Mouse (Mus musculus) adrenal gland, postnatal 10 days (tissue): ENCODE data around the gene Adgrl3. TPM values are rescaled to one million over a fixed set of nuclear protein-coding genes. Genes with fewer than 3 reads are reported as not detected.

Experiments
- DNase-seq: peaks from one replicate; pipeline ENCODE4 v3.0.0; 2021; ENCODE audit warnings: mixed read lengths
- total RNA-seq, 2 experiments: library from RNA; stranded (reverse); gene quantifications; 2 replicates each; pipeline ENCODE4 v1.2.3; 2021

The Adgrl3 gene
- total RNA-seq, 2 experiments from 2014 or later, result 8.8 to 17.0 TPM

- DNase-seq, result peak; percentile 65
Measured at GRCm38 (mm10) chr5:81566577-81566976, 546.6 kb downstream of the Adgrl3 start.

GRCm38 (mm10) chr5:81568743-81569142 lies 548.8 kb downstream of the Adgrl3 start:
- peak; percentile 51 for DNase-seq

DNA sequence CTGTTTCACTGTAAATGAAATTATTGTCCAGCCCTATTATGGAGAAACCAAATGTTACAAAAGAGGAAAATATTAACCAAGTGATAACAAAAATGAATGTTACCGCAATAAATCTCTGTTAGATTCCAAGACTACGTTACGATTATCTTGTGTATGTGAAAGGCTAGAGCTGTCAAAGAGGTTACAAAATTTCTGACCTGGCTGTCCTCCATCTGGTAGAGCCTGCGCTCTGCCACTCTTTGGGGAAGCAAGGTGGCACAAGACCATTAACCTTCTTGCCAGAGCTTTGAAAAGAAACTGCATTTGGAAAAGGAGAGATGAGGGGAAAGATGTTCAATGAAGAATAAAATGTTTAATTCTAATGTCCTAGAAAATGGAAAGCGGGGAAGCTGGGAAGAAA lies 562.9 kb downstream of the Adgrl3 start:
- DNase-seq, result peak; percentile 48

DNA sequence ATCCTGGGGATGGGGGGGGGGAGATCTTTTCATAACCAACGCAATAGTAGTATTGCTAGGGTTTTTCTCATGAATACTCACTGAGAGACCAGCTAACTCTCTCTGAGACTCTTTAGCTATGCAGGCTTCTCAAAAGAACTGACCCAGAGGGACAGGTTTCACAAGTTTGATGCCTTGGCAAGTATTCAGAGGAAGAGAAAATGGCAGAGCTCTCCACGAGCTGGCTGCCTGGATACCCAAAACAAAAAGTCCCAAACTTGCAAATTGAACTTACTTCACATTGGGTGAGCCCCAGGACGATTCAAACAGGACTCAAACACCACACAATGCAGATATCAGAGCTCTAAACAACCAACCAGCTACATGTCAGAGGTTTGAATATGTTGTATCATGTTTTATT lies 563.5 kb downstream of the Adgrl3 start:
- DNase-seq, result peak; percentile 34

- DNase-seq, result no peak
Measured at GRCm38 (mm10) chr5:81584945-81585344, 565.0 kb downstream of the Adgrl3 start.

GRCm38 (mm10) chr5:81590005-81590694 lies 570.2 kb downstream of the Adgrl3 start:
- DNase-seq, result no peak

- DNase-seq, result no peak
Measured at GRCm38 (mm10) chr5:81591481-81591880, 571.5 kb downstream of the Adgrl3 start.

- no peak for DNase-seq
Measured at GRCm38 (mm10) chr5:81593396-81593995, 573.6 kb downstream of the Adgrl3 start.

- no peak for DNase-seq
Measured at GRCm38 (mm10) chr5:81598041-81598440, 578.1 kb downstream of the Adgrl3 start.

DNA sequence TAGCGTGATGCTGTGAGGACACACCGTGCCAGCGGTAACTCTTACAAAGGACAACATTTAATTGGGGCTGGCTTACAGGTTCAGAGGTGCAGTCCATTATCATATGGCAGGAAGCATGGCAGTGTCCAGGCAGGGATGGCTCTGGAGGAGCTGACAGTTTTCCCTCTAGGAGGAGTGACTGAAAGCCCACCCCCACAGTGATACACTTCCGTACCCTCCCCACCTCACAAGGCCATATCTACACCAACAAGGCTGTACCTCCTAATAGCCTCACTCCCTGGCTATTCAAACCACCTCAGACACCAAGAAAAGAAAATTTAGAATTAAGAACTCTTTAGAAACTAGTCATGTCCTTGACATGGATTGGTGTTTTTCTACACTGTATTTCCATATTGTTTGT lies 583.0 kb downstream of the Adgrl3 start:
- no peak for DNase-seq

DNA sequence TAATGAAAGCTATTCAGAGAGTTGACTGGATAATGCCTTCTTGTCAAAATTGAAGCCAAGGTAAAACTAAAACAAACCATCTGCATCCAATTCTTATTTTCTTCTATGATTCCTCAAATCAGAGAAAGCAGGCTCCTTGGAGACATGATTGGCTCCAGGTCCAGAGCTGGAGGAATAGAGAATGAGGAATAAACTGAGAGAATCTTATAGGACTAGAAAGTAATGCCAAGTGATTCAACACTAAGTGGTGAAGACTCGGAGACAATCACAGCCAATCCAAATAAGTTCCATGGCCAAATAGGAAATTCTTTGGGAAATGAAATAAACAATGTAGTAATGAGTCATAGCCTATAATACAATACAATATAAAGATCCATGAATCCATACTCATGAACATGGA lies 585.7 kb downstream of the Adgrl3 start:
- no peak for DNase-seq

DNA sequence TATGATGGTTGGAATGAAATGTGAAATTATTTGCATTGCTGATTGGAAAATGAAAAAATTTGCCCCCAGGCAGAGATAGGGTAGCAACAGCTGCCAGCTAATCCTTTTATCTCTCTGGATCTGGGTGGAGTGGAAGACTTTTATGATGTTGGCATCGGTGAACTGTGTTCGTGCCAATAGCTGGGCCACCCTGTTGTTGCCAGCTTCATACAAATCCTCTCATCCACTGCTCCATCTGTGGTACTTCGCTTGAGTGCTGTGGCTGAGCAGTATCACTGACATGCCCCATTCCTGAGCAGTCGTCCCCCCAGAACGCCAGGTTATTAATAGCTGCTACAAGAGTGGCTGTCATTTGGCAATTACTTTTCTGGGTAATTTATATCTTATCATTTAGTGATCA lies 590.3 kb downstream of the Adgrl3 start:
- DNase-seq, result peak; percentile 9

GRCm38 (mm10) chr5:81614674-81615073 lies 594.7 kb downstream of the Adgrl3 start:
- DNase-seq, result no peak

DNA sequence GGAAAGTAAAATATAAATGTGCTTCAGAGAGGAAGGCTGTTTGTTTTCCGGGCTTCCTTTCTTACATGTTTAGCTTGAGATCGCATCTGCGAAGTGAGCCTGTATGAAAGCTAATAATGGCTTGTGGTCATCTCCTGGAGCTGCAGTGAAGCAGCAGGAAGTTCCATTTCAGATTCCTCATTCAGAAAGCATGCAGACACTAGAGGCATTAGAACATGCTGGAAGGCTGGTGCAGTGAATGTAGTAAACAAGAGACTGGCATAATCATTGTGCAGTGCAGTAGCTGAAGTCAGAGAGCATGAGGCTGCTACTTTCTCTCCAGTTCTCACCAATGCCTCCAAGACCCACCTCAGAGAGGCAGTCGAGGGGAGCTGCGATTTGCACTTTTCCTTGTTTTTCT lies 601.2 kb downstream of the Adgrl3 start:
- no peak for DNase-seq

DNA sequence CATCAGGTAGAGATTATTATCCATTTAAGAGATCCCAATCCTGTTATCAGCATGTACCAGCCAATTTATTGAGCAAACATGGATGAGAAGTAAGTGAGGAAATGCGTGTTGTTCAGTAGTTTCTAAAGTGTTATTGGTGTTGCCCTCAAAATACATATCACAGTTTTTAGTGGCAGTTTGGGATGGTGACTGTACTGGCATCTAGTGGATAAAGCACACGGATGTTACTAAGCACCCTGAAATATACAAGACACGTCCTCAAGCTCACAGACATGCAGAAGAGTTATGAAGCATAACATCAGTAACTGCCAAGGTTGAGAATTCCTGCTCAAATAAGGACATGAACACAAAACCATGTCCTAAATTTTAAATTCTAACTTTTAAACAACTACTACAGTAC lies 601.8 kb downstream of the Adgrl3 start:
- no peak for DNase-seq

DNA sequence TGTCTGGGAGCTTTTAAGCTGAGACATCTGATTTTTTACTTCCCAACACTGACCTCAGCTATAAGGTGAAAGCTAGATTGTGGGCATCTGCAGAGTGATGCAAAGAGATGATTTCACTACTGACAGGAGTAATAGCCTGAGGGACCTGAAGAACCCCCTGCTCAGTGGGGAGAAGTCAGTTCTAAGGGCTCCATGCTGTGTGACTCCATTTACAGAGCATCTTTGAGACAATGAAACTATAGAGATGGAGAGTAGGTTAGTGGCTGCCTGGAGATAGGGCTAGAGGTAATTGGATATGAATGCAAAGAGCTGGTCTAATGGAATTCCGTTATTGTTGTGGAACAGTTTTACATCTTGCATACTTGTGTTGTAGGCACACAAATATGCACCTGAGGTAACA lies 603.9 kb downstream of the Adgrl3 start:
- no peak for DNase-seq

DNA sequence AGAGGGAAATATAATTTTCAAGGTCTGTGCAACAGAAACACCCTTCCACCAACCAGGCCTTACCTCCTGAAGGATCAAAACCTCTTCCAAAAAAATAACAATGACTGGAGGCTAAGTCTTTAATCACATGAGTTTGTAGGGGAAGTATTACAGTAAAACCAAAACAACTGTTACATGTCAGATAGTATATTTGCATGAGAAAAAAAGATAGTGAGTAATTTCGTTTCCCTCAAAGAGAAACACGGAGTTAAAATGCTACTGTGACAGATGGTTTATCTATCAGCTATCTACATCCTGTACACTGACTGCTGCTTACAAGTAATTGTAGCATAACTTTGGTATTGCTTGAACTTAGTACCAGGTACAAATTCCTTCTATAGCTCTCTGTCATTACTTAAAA lies 616.2 kb downstream of the Adgrl3 start:
- no peak for DNase-seq

- no peak for DNase-seq
Measured at GRCm38 (mm10) chr5:81638422-81638821, 618.5 kb downstream of the Adgrl3 start.

DNA sequence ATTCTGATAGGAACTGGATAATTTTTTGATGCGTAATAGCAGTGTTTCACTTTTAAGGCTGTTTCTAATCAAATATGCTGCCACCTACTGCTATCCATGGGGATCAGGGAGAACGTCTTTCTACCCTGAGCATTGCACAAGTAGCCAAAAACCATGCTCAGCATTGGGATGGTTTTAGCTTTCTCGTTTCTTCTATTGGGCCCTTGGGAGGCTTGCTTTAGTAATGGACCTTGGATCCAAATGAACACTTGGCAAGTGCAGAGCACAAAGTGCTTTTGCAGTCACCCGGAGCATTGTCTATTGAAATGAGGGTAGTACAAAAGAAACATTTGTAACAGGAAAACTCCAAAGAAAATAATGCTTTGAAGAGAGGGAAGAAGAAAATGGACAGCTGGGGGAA lies 620.2 kb downstream of the Adgrl3 start:
- DNase-seq, result peak; percentile 51

DNA sequence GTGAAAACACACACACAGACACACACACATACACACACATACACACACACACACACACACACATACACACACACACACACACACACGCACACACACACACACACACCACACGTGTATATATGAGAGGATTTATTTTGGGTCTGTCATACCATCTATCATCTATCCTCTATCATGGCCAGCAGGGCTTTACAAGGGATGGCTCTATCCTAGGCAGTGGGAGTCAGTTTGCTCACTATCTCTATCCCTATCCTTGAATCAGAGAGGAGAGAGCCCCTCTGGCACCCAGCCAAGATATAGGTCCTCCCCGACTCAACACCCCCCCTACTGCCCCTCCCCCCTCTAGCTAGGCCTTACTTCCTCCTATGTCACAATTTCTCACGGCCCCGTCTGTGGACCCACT lies 625.6 kb downstream of the Adgrl3 start:
- DNase-seq, result no peak

DNA sequence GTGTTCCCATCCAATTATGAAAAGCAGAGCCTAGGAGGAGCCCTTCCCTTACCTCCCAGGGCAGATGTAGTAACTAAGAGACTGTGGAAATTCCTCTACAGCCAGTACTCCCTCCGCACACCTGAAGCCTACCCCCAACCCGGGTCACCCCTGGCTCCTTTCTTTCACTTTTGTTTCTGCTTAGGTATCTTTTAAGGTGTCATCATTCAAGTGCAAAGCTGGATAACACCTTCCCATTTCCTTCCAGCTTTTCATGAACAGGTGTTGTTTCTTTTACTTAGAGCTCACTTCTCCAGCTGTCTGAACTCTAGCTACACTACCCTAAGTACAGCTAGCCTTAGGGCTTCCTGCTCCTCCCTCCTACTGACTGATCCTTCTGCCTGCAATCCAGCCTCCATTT lies 634.0 kb downstream of the Adgrl3 start:
- DNase-seq, result no peak

DNA sequence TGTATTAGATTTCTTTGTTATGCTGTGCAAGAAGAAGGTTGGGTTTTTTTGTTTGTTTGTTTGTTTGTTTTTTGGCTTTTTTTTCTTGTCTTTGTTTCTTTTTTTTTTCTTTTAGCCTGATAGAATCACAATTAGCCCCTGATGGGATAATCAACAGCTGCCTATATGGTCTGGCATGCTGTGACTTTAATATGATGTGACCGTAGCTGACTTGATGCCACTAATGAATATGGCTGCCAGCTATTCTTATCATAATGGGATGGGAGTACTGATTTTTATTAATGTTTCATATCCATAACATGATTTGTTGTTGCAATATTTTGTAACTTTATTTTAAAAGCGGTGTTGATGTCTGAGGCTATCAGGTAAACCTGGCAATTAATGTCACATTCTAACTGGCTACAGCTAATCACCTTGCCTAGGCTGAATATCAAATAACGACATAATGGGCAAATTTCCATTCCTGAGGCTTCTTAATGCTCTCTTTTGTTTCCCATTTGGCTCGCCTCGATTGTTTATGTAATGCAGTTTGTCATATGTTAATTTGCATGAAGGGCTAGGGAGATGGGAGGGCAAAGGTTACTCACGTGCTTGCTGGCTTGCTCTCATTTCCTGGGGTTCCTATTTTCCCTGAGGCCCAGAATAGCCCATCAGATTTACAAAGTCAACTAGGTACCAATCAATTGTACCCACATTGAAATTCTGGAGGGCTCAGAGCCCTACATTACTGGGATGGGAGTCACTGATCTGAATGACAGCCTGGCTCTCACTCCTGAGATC lies 641.9 kb downstream of the Adgrl3 start:
- DNase-seq, result no peak

- DNase-seq, result no peak
Measured at GRCm38 (mm10) chr5:81671025-81671424, 651.1 kb downstream of the Adgrl3 start.
